Mouse (Mus musculus) intestine, postnatal 0 days (tissue): ENCODE results near the gene Prkaca. TPM values are rescaled to one million over a fixed set of nuclear protein-coding genes. Genes with fewer than 3 reads are reported as not detected.

Experiments used
- ATAC-seq: fragments of 200-750 bp; cut with Nextera tagmentation; 2 replicates; pipeline ENCODE4 v1.8.0; 2017; ENCODE audit warnings: mild to moderate bottlenecking, moderate TSS enrichment, moderate library complexity
- H3K27ac ChIP-seq: fragments of 300-500 bp; sonication (generic); 2 replicates; pipeline ENCODE4 v1.5.1; 2014; ENCODE audit warnings: mild to moderate bottlenecking, low read depth, low read length, moderate library complexity
- H3K27me3 ChIP-seq: fragments of 300-500 bp; sonication (generic); replicated peaks from 2 replicates; pipeline ENCODE4 v1.6.1; 2014; ENCODE audit warnings: low read length, mixed read lengths; ENCODE audit not compliant: control insufficient read depth, insufficient read depth
- H3K36me3 ChIP-seq: fragments of 300-500 bp; sonication (generic); 2 replicates; pipeline ENCODE4 v1.6.1; 2014; ENCODE audit warnings: mild to moderate bottlenecking, moderate library complexity; ENCODE audit not compliant: control insufficient read depth, insufficient read depth
- H3K4me1 ChIP-seq: fragments of 300-500 bp; sonication (generic); replicated peaks from 2 replicates; pipeline ENCODE4 v1.6.1; 2014; ENCODE audit warnings: antibody characterized with exemption, low read length, mixed read lengths; ENCODE audit not compliant: control insufficient read depth, insufficient read depth
- H3K4me2 ChIP-seq: fragments of 300-500 bp; sonication (generic); replicated peaks from 2 replicates; pipeline ENCODE4 v1.6.1; 2014; ENCODE audit warnings: low read depth, mild to moderate bottlenecking, moderate library complexity
- H3K4me3 ChIP-seq: fragments of 300-500 bp; sonication (generic); 2 replicates; pipeline ENCODE4 v1.5.1; 2014; ENCODE audit warnings: low read depth, low read length
- H3K9ac ChIP-seq: fragments of 300-500 bp; sonication (generic); 2 replicates; pipeline ENCODE4 v1.6.1; 2014; ENCODE audit warnings: mild to moderate bottlenecking, low read depth, low read length
- H3K9me3 ChIP-seq: fragments of 300-500 bp; sonication (generic); 2 replicates; pipeline ENCODE4 v1.6.1; 2016; ENCODE audit warnings: mixed run types; ENCODE audit not compliant: control insufficient read depth
- CTCF ChIP-seq: sonication (generic); IDR thresholded peaks from 2 replicates; pipeline ENCODE4 v1.5.1; 2016; ENCODE audit warnings: low read depth, mild to moderate bottlenecking, control low read depth, antibody characterized with exemption, moderate library complexity
- WGBS: fragments of 180-500 bp; shearing (Covaris S2); extraction: QIAGEN DNeasy Blood & Tissue Kit; methylation state at CpG from one replicate; pipeline ENCODE4 v1.1.7; 2014; 5-methylcytosine and 5-hydroxymethylcytosine counted together
- polyA plus RNA-seq: library from polyadenylated mRNA; unstranded; fragments of >200 nt; fragmentation: Nextera tagmentation; extraction: Ambion mirVana; gene quantifications from 2 replicates; pipeline ENCODE4 v1.2.1, GENCODE M21; 2015

Gene Prkaca
- polyA plus RNA-seq, 1 experiment from 2014 or later = 70.7 TPM

DNA sequence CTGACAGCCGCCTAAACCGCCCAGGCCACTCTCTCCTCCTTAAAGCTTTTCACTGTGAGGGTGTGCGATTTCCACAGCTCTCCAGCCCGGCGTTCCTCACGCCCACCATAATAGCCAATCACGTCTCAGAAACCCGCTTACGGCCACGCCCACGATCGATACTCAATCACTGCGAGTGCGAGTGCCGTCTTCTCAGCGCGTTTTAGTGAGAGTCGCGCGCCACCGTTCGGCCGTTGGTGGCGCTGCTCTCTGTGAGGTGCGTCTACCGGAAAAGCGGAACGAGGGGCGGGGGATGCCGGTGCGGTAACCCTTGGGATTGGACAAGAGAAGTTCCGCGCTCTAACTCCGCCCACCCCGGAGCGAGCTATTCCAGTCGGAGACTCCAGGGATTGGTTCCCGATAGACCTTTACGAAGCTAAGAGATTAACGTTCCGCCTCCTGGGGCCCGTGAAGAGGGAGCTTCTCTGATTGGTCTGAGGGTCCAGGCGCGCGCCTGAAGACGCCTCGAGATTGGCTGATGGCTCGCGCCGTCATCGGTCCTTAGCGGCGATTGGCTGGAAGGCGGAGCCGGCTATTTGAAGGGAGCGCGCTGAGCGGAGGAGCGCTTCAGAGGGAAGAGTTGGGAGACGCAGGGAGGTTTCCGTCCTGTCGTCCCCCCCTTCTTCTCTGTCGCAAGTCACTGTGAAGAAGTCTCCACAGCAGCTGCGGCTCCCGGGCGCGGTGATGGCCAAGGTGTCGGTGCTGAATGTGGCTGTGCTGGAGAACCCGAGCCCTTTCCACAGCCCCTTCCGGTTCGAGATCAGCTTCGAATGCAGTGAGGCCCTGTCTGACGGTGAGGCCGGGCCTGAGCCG is 17.5 kb upstream of the Prkaca start, which contains the start of the genes Gm10644 and Asf1b:
Gene Gm10644 (minus strand): TSS at position 100 of the 852 bp plus-strand sequence.
Gene Asf1b (plus strand): TSS at position 402 of the 852 bp plus-strand sequence.
- H3K9ac ChIP-seq = peak within 1 kb of the TSS; percentile 58
- no peaks in the 10 kb centered on the region for H3K27me3 ChIP-seq
- peak; percentile 94 for TF ChIP-seq CTCF
- H3K27ac ChIP-seq = no peak within 1 kb of the TSS
- H3K4me1 ChIP-seq = 0 out of 2 replicates have a peak, but pooled peaks cover 3% of the 10 kb centered on the region
- peak within 1 kb of the TSS; percentile 77 for H3K4me3 ChIP-seq
- H3K36me3 ChIP-seq = no peaks in the 10 kb centered on the region
- no peaks in the 10 kb centered on the region for H3K9me3 ChIP-seq
- under 1% methylated on average over 75 of the region's 75 CpGs for WGBS
- peak; percentile 99 for ATAC-seq
- peak within 1 kb of the TSS; percentile 96 for H3K4me2 ChIP-seq

GRCm38 (mm10) chr8:83955958-83956218 is 16.9 kb upstream of the Prkaca start:
- under 1% methylated on average over 15 of the region's 15 CpGs for WGBS
- peak overlapping the region; percentile 58 for H3K9ac ChIP-seq
- H3K27ac ChIP-seq = no peak overlapping the region
- no peak for TF ChIP-seq CTCF
- H3K9me3 ChIP-seq = no peaks in the 10 kb centered on the region
- no peaks in the 10 kb centered on the region for H3K36me3 ChIP-seq
- H3K4me1 ChIP-seq = 0 out of 2 replicates have a peak, but pooled peaks cover 3% of the 10 kb centered on the region
- ATAC-seq = no peak
- H3K4me3 ChIP-seq = peak overlapping the region; percentile 77
- no peaks in the 10 kb centered on the region for H3K27me3 ChIP-seq
- peak overlapping the region; percentile 96 for H3K4me2 ChIP-seq

GRCm38 (mm10) chr8:83956789-83957188 is 16.0 kb upstream of the Prkaca start:
- peak; percentile 63 for TF ChIP-seq CTCF
- peak overlapping the region; percentile 96 for H3K4me2 ChIP-seq
- 25% methylated on average over 1 of the region's 1 CpGs for WGBS
- no peaks in the 10 kb centered on the region for H3K27me3 ChIP-seq
- H3K9me3 ChIP-seq = no peaks in the 10 kb centered on the region
- no peaks in the 10 kb centered on the region for H3K36me3 ChIP-seq
- H3K27ac ChIP-seq = no peak overlapping the region
- 0 out of 2 replicates have a peak, but pooled peaks cover 3% of the 10 kb centered on the region for H3K4me1 ChIP-seq
- H3K9ac ChIP-seq = no peak overlapping the region
- H3K4me3 ChIP-seq = no peak overlapping the region
- ATAC-seq = no peak

DNA sequence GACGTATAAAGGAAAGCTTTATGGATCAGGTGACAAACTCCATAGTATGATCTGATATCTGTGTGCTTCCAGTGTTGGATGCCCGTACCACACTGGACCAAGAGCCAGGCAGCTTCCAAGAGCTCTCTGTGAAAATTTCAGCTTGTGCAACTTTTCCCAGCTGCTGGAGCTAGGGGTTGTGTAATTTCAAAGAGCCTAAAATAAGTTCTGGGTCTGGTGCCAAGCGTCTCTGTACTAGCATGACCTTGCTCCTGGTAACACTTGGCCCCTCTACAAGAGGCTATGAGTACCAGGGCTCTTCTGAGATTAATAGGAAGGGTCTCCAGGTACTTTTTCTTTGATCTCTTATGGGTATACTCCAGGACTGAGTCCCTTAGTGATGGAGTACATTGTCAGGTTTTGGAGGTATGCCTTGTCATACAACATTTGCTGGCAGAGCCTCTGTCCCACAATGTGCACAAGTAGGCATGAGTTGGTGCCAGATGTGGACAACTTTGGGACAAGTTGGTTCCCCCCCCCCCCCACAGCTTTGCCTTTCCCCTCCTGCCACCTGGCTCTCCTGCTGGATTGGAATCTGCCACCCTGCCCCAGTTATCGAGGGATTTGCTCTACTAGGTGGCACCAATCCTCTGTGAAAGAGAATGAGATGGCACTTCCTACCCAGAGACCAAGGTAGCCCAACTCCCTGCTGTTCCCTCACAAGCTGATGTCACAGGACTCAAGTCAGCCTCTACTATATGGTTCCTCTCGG is 8.6 kb upstream of the Prkaca start:
- no peak for TF ChIP-seq CTCF
- peaks cover 10% of the 10 kb centered on the region; the same call in 1 of the 2 replicates for H3K36me3 ChIP-seq
- H3K27me3 ChIP-seq = no peaks in the 10 kb centered on the region
- H3K9ac ChIP-seq = no peak overlapping the region
- no peak for ATAC-seq
- H3K27ac ChIP-seq = no peak overlapping the region
- no peak overlapping the region for H3K4me2 ChIP-seq
- 90% methylated on average over 5 of the region's 5 CpGs for WGBS
- H3K4me3 ChIP-seq = no peak overlapping the region
- no peaks in the 10 kb centered on the region for H3K4me1 ChIP-seq
- no peaks in the 10 kb centered on the region for H3K9me3 ChIP-seq

DNA sequence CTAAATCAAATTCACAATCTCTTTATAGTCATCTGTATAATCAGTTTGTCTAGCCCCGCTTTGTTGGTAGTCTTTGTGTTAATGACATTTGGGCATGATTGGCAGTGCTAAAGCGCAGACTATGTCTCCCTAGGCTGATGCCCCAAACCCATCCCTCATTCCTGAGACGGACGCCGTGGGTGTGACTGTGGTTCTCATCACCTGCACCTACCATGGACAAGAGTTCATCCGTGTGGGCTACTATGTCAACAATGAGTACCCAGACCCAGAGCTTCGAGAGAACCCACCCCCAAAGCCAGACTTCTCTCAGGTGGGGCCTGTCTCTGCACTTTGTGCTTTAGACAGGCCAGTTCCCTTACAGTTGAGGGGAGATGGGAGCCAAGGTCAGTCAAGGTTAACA is 5.1 kb upstream of the Prkaca start:
- no peak for ATAC-seq
- Histone ChIP-seq H3K4me2 (no peak overlapping the region), H3K27ac (no peak overlapping the region), H3K27me3 (no peaks in the 10 kb centered on the region), H3K36me3 (peaks cover 11% of the 10 kb centered on the region; the same call in 1 of the 2 replicates), H3K4me1 (no peaks in the 10 kb centered on the region), H3K4me3 (no peak overlapping the region), H3K9ac (no peak overlapping the region), H3K9me3 (no peaks in the 10 kb centered on the region)
- 93% methylated on average over 7 of the region's 7 CpGs for WGBS
- TF ChIP-seq CTCF = no peak

DNA sequence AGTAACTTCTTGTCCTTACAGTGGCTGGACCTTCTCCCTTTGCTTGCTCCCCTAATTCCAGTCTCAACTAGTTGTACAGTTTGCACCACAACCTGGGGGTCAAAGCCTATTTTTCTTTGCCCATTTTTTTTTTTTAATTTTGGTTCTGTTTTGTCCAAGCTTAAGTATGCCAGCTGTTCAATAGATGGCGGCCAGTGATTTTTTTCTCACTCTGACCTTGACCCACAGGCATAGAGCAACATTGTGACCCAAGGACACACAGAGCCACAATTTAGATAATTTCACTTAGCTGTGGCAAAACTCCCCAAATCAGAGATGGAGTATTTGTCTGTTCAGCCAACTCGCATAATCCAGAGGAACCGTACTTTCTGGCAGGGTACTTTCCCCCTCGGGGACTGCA is 1.7 kb upstream of the Prkaca start:
- no peaks in the 10 kb centered on the region for H3K27me3 ChIP-seq
- H3K4me3 ChIP-seq = no peak overlapping the region
- H3K9me3 ChIP-seq = no peaks in the 10 kb centered on the region
- H3K4me1 ChIP-seq = peaks cover 5% of the 10 kb centered on the region; the same call in 1 of the 2 replicates
- H3K36me3 ChIP-seq = peaks cover 11% of the 10 kb centered on the region; the same call in 1 of the 2 replicates
- H3K9ac ChIP-seq = no peak overlapping the region
- ATAC-seq = no peak
- no peak for TF ChIP-seq CTCF
- WGBS = 96% methylated on average over 4 of the region's 4 CpGs
- no peak overlapping the region for H3K4me2 ChIP-seq
- no peak overlapping the region for H3K27ac ChIP-seq
